Mouse (Mus musculus) forebrain, embryonic 10.5 days (tissue): Measurements from ENCODE around the gene Ppp6r2. TPM values are rescaled to one million over a fixed set of nuclear protein-coding genes. Genes with fewer than 3 reads are reported as not detected.

Experiments used
- DNase-seq: peaks from one replicate; pipeline ENCODE4 v3.0.0-alpha.2; 2017; ENCODE audit warnings: low spot score; ENCODE audit errors: extremely low spot score
- H3K27ac ChIP-seq: fragments of 300-500 bp; sonication (generic); 2 replicates; pipeline ENCODE4 v1.5.1; 2016; ENCODE audit warnings: mild to moderate bottlenecking
- H3K27me3 ChIP-seq: fragments of 300-500 bp; sonication (generic); 2 replicates; pipeline ENCODE4 v1.6.1; 2016; ENCODE audit warnings: mild to moderate bottlenecking; ENCODE audit not compliant: poor library complexity, severe bottlenecking
- H3K36me3 ChIP-seq: fragments of 300-500 bp; sonication (generic); replicated peaks from 2 replicates; pipeline ENCODE4 v1.6.1; 2016; ENCODE audit warnings: mild to moderate bottlenecking, moderate library complexity
- H3K4me1 ChIP-seq: fragments of 300-500 bp; sonication (generic); 2 replicates; pipeline ENCODE4 v1.6.1; 2016
- H3K4me3 ChIP-seq: fragments of 300-500 bp; sonication (generic); 2 replicates; pipeline ENCODE4 v1.5.1; 2016; ENCODE audit warnings: mild to moderate bottlenecking, moderate library complexity
- H3K9me3 ChIP-seq: fragments of 300-500 bp; sonication (generic); 2 replicates; pipeline ENCODE4 v1.6.1; 2016; ENCODE audit warnings: mild to moderate bottlenecking, moderate library complexity
- WGBS: fragments of 180-500 bp; shearing (Covaris S2); methylation state at CpG from one replicate; pipeline ENCODE4 v1.1.7; 2016; 5-methylcytosine and 5-hydroxymethylcytosine counted together
- polyA plus RNA-seq: library from polyadenylated mRNA; unstranded; fragments of >200 nt; fragmentation: Nextera tagmentation; extraction: Ambion mirVana; gene quantifications from 2 replicates; pipeline ENCODE4 v1.2.1, GENCODE M21; 2016

Gene Ppp6r2
- polyA plus RNA-seq, 1 experiment from 2014 or later: 28.8 TPM

DNA sequence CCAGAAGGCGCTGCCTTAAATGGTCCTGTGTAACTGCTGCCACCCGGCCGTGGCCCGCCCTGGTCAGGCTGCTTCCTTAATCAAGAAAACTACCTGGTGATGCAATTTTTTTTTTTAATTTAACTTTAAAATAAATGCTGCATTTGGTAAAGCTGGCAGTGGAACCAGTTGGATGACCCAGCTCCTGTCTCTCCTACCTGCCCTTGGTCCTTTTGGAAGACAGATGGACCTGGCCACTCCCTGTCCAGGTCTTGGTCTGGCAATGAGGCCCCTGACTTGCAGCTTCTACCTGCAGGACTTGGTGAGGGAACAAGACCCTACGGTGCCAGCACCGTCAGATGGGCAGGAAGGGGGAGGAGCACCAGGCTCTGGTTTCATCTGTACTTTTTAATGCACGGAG, 74.8 kb downstream of the Ppp6r2 start:
- WGBS: 93% methylated on average over 7 of the region's 7 CpGs
- Histone ChIP-seq H3K4me1 (no peaks in the 10 kb centered on the region), H3K4me3 (no peak overlapping the region), H3K9me3 (no peaks in the 10 kb centered on the region), H3K36me3 (peaks cover 99% of the 10 kb centered on the region), H3K27me3 (no peaks in the 10 kb centered on the region), H3K27ac (no peak overlapping the region)
- no peak for DNase-seq

DNA sequence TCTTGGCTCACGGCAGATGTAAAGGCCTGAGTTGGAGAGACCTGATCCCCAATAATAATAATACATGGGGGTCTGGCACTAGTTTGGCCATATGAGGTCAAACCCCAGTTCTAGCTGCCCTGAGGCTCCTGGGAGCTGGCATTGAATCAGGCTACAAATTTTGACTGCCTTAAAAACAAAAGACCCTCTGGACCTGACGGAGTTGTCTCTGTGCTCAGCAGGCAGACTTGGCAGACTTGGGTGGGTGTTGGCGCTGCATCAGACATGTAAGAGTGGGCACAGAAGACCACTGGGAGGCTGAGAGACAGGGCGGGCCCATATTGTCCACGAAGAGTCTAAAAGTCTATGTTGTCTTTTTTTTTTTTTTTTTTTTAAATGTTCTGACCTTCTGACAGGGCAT, 75.2 kb downstream of the Ppp6r2 start:
- no peak overlapping the region for H3K4me3 ChIP-seq
- WGBS: 92% methylated on average over 5 of the region's 5 CpGs
- peaks cover 99% of the 10 kb centered on the region for H3K36me3 ChIP-seq
- no peak overlapping the region for H3K27ac ChIP-seq
- H3K27me3 ChIP-seq: no peaks in the 10 kb centered on the region
- no peaks in the 10 kb centered on the region for H3K4me1 ChIP-seq
- DNase-seq: no peak
- H3K9me3 ChIP-seq: no peaks in the 10 kb centered on the region

GRCm38 (mm10) chr15:89288227-89288767, 76.9 kb downstream of the Ppp6r2 start:
- Histone ChIP-seq H3K36me3 (peaks cover 99% of the 10 kb centered on the region), H3K27ac (no peak overlapping the region), H3K9me3 (no peaks in the 10 kb centered on the region), H3K27me3 (no peaks in the 10 kb centered on the region), H3K4me3 (no peak overlapping the region), H3K4me1 (no peaks in the 10 kb centered on the region)
- WGBS: 91% methylated on average over 23 of the region's 23 CpGs
- DNase-seq: no peak

- Histone ChIP-seq H3K4me1 (no peaks in the 10 kb centered on the region), H3K9me3 (no peaks in the 10 kb centered on the region), H3K27ac (no peak overlapping the region), H3K4me3 (no peak overlapping the region), H3K36me3 (peaks cover 99% of the 10 kb centered on the region), H3K27me3 (no peaks in the 10 kb centered on the region)
- 95% methylated on average over 11 of the region's 11 CpGs for WGBS
- DNase-seq: no peak
Measured at GRCm38 (mm10) chr15:89289455-89289854, 78.1 kb downstream of the Ppp6r2 start.

GRCm38 (mm10) chr15:89291521-89291920, 80.2 kb downstream of the Ppp6r2 start:
- no peaks in the 10 kb centered on the region for H3K9me3 ChIP-seq
- H3K4me3 ChIP-seq: no peak overlapping the region
- no peaks in the 10 kb centered on the region for H3K27me3 ChIP-seq
- H3K27ac ChIP-seq: no peak overlapping the region
- DNase-seq: no peak
- 84% methylated on average over 3 of the region's 3 CpGs for WGBS
- H3K36me3 ChIP-seq: peaks cover 100% of the 10 kb centered on the region
- no peaks in the 10 kb centered on the region for H3K4me1 ChIP-seq

DNA sequence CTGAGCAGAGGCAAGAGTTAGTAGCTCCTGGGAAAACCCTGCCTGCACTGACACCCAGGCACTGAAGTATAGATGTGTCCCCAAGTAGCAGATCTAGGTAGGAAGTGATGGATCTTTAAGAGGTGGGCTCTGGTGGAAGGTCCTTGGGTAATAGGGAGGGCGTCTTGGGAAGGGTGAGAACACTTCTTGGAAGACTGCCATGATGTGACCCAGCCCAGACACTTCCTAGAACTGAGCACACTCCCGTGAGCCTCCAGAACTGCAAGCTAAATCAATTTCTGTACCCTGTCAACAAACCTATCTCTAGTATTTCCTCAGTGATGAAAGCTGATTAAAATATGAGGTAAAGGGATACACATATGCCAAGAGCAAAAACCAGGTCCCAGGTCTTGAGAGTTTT, 81.4 kb downstream of the Ppp6r2 start:
- H3K4me1 ChIP-seq: no peaks in the 10 kb centered on the region
- no peaks in the 10 kb centered on the region for H3K9me3 ChIP-seq
- H3K27me3 ChIP-seq: no peaks in the 10 kb centered on the region
- no peak for DNase-seq
- WGBS: 89% methylated on average over 2 of the region's 2 CpGs
- H3K4me3 ChIP-seq: no peak overlapping the region
- no peak overlapping the region for H3K27ac ChIP-seq
- H3K36me3 ChIP-seq: peaks cover 100% of the 10 kb centered on the region

GRCm38 (mm10) chr15:89293778-89294177, 82.4 kb downstream of the Ppp6r2 start:
- 93% methylated on average over 10 of the region's 10 CpGs for WGBS
- no peak for DNase-seq
- Histone ChIP-seq H3K4me3 (no peak overlapping the region), H3K27ac (no peak overlapping the region), H3K27me3 (no peaks in the 10 kb centered on the region), H3K4me1 (no peaks in the 10 kb centered on the region), H3K36me3 (peaks cover 99% of the 10 kb centered on the region), H3K9me3 (no peaks in the 10 kb centered on the region)

GRCm38 (mm10) chr15:89295580-89296165, 84.3 kb downstream of the Ppp6r2 start:
- Histone ChIP-seq H3K27ac (no peak overlapping the region), H3K4me3 (no peak overlapping the region), H3K9me3 (no peaks in the 10 kb centered on the region), H3K4me1 (no peaks in the 10 kb centered on the region), H3K36me3 (peaks cover 97% of the 10 kb centered on the region), H3K27me3 (no peaks in the 10 kb centered on the region)
- WGBS: 93% methylated on average over 8 of the region's 8 CpGs
- DNase-seq: no peak

- no peaks in the 10 kb centered on the region for H3K4me1 ChIP-seq
- WGBS: 84% methylated on average over 1 of the region's 1 CpGs
- no peaks in the 10 kb centered on the region for H3K27me3 ChIP-seq
- no peak for DNase-seq
- H3K36me3 ChIP-seq: peaks cover 97% of the 10 kb centered on the region
- H3K27ac ChIP-seq: no peak overlapping the region
- H3K4me3 ChIP-seq: no peak overlapping the region
- no peaks in the 10 kb centered on the region for H3K9me3 ChIP-seq
Measured at GRCm38 (mm10) chr15:89296465-89296864, 85.1 kb downstream of the Ppp6r2 start.

GRCm38 (mm10) chr15:89297695-89298094, 86.3 kb downstream of the Ppp6r2 start:
- H3K27ac ChIP-seq: no peak overlapping the region
- no peaks in the 10 kb centered on the region for H3K4me1 ChIP-seq
- H3K27me3 ChIP-seq: no peaks in the 10 kb centered on the region
- WGBS: 97% methylated on average over 2 of the region's 2 CpGs
- no peaks in the 10 kb centered on the region for H3K9me3 ChIP-seq
- no peak for DNase-seq
- no peak overlapping the region for H3K4me3 ChIP-seq
- peaks cover 97% of the 10 kb centered on the region for H3K36me3 ChIP-seq

DNA sequence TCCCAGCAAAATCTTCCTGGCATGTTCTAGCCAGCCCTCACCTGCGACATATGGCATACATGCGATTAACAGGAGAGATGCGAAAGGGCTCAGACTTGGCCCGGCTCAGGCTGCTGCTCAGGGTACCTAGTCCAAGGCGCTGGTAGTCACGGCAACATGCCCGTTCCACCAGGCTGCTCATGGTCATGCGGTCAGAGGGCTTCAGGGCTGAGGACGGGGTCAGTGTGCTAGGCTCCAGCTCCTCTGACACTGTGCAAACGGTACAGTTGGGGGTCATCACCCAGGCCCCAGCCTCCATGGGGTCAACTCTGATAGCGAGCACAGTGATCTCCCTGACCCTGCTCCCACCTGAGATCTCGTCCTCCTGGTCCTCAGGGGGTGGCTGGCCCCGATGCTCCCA, 88.8 kb downstream of the Ppp6r2 start:
- Histone ChIP-seq H3K4me3 (no peak overlapping the region), H3K27me3 (no peaks in the 10 kb centered on the region), H3K9me3 (no peaks in the 10 kb centered on the region), H3K36me3 (peaks cover 97% of the 10 kb centered on the region), H3K4me1 (no peaks in the 10 kb centered on the region), H3K27ac (no peak overlapping the region)
- no peak for DNase-seq
- 95% methylated on average over 13 of the region's 13 CpGs for WGBS

DNA sequence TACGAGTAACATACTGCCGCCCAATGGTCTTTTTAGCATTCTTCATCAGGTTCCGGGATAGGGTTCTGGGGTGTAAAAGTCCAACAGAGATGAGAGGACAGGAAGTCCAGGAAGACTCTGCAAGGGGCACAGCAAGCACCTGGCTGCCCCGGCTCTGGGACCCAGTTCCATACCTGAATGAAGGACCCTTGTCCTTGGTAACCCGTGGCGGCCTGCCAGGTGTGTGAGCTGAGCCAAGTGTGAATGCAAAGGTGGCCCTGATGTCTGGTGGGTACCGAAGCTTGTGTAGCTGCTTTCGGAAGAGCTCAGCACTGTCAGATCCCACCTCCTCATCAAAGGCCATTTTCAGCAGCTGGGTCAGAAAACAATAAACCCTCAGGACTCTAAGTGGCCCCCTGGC, 89.2 kb downstream of the Ppp6r2 start:
- WGBS: 98% methylated on average over 8 of the region's 8 CpGs

DNA sequence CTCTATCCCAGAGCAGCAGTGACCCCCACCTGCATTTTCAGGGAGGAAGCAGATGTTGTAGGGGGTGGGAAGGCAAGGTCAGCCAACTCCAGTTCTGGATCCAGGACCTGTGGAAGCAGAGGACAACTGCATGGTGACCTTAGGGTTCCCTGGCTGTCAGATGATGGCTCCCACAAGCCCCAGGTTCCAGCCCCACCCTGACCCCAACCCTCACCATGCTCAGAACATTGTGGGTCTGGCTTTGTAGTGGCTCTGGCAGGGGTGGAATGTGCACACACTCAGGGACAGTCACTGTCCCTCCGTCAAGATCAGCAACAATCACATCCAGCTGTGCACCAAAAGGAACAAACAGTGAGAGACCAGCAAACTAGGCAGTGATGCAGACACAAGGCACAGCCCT, 94.6 kb downstream of the Ppp6r2 start:
- 72% methylated on average over 1 of the region's 1 CpGs for WGBS

More for the DNA sequence above, 89.2 kb downstream of the Ppp6r2 start:
- Histone ChIP-seq H3K36me3 (peaks cover 97% of the 10 kb centered on the region), H3K4me1 (no peaks in the 10 kb centered on the region), H3K9me3 (no peaks in the 10 kb centered on the region), H3K4me3 (no peak overlapping the region), H3K27me3 (no peaks in the 10 kb centered on the region), H3K27ac (no peak overlapping the region)
- DNase-seq: no peak

GRCm38 (mm10) chr15:89307461-89307860, 96.1 kb downstream of the Ppp6r2 start:
- DNase-seq: no peak

More for the DNA sequence above, 94.6 kb downstream of the Ppp6r2 start:
- Histone ChIP-seq H3K4me1 (no peaks in the 10 kb centered on the region), H3K27me3 (no peaks in the 10 kb centered on the region), H3K36me3 (peaks cover 70% of the 10 kb centered on the region), H3K4me3 (no peak overlapping the region), H3K9me3 (no peaks in the 10 kb centered on the region), H3K27ac (no peak overlapping the region)
- no peak for DNase-seq

More at GRCm38 (mm10) chr15:89307461-89307860, 96.1 kb downstream of the Ppp6r2 start:
- Histone ChIP-seq H3K36me3 (peaks cover 56% of the 10 kb centered on the region), H3K4me1 (peaks cover 1% of the 10 kb centered on the region), H3K4me3 (no peak overlapping the region), H3K27me3 (no peaks in the 10 kb centered on the region), H3K9me3 (no peaks in the 10 kb centered on the region), H3K27ac (no peak overlapping the region)
- WGBS: 91% methylated on average over 13 of the region's 13 CpGs
